Mouse (Mus musculus) kidney, adult 2 months (tissue): ENCODE measurements around the gene Plxnb1.

ENCODE experiments used
- CTCF ChIP-seq: fragments of 200-500 bp; conservative IDR thresholded peaks from 2 replicates; pipeline ENCODE4 v1.5.1; 2011; ENCODE audit warnings: low read depth, mild to moderate bottlenecking, control low read depth, low read length, moderate library complexity, mixed read lengths; ENCODE audit not compliant: insufficient read depth, insufficient read length
- POLR2A ChIP-seq: fragments of 200-500 bp; IDR thresholded peaks from one replicate; pipeline ENCODE4 v1.6.1; 2011; ENCODE audit warnings: low read depth, low read length, control low read depth

- TF ChIP-seq CTCF = no peak
- TF ChIP-seq POLR2A = no peak
Observed at GRCm38 (mm10) chr9:109102541-109102940, 7.4 kb downstream of the Plxnb1 start.
